Mouse (Mus musculus) brown adipose tissue, adult 24 weeks (tissue): ENCODE results near the gene Eya4. TPM values are rescaled to one million over a fixed set of nuclear protein-coding genes. Genes with fewer than 3 reads are reported as not detected.

ENCODE experiments used
- H3K27ac ChIP-seq: fragments of 200-500 bp; replicated peaks from 2 replicates; pipeline ENCODE4 v1.5.1; 2012; ENCODE audit warnings: low read depth, mild to moderate bottlenecking, low read length
- H3K4me1 ChIP-seq: fragments of 200-500 bp; 2 replicates; pipeline ENCODE4 v1.6.1; 2012; ENCODE audit warnings: low read length, mixed read lengths; ENCODE audit not compliant: control insufficient read depth, insufficient read depth, insufficient read length
- H3K4me3 ChIP-seq: fragments of 200-500 bp; 2 replicates; pipeline ENCODE4 v1.5.1; 2012; ENCODE audit warnings: low read depth, mild to moderate bottlenecking, low read length, moderate library complexity; ENCODE audit not compliant: insufficient read depth
- polyA plus RNA-seq: library from polyadenylated mRNA; stranded (reverse); fragments of >200 nt; gene quantifications from 2 replicates; pipeline ENCODE4 v1.2.4, GENCODE M21; 2012; ENCODE audit not compliant: missing spikeins, insufficient read depth, insufficient read length

Eya4 gene
- polyA plus RNA-seq, 1 experiment = 0.63 TPM

DNA sequence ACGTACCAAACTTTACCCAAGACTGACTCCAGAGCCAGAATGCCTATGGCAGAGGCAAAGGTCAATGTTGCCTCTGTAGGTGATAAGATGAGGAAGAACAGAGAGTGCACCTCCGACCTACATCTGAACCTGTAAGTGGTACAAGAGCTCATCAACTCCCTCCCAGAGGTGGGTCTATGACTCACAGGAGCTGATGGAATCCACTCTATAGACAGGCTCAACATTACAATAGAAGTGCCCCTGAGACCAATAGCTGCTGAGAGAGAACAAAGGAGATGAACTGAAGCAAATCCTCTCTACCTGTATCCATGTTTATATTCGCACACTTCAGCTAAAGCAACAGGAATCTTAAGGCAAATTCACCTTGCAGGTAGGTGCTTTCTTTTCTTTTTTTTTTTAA, 73.2 kb downstream of the Eya4 start:
- no peak overlapping the region for H3K27ac ChIP-seq
- no peaks in the 10 kb centered on the region for H3K4me1 ChIP-seq
- H3K4me3 ChIP-seq = no peak overlapping the region

DNA sequence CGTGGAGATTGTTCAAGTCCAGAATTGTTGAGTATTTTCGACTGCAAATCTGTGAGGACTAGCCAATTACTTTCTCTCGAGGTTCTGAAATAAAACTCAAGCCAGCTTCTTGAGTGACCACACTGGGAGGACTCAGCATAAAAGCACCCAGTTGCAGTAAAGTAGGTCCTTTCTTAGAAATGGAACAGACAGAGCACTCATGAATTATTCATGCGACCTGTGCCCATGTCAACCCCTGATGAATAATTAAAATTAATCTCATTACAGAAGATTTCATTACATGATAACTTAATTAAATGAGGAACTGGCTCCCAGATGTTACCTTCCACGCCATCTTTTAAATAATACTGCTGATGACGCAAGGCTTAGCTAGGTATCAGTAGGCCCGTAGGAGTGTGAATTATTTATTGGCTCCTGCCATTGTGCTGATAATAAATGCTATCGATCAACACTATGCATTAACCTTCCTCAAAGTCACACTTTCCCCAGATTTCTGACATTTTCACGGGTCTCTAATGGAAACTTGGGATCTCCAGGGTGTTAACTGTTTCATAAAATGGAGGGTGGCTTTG, 79.5 kb downstream of the Eya4 start:
- Histone ChIP-seq H3K4me3 (no peak overlapping the region), H3K27ac (no peak overlapping the region), H3K4me1 (no peaks in the 10 kb centered on the region)

DNA sequence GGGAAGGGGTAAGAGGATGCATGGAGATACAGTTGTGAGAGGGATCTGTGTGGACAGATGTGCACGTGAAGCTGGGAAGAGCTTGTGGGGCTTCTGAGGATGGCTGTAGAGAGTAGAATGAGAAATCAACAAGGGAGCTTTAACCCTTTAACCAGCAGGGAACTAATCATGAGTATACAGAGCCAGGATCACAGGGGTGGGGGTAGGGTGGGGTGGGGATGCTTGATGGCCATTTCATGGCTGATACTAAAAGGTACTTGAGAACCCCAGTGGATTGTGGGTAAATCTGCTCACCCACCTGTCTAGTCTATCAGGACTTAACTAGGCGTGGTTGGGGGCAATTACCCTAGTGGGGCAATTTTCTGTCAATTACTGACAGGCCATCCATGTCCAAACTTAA, 80.1 kb downstream of the Eya4 start:
- no peak overlapping the region for H3K4me3 ChIP-seq
- H3K27ac ChIP-seq = no peak overlapping the region
- no peaks in the 10 kb centered on the region for H3K4me1 ChIP-seq

- H3K4me1 ChIP-seq = no peaks in the 10 kb centered on the region
These were observed 98.4 kb downstream of the Eya4 start for GRCm38 (mm10) chr10:23252180-23252579.

GRCm38 (mm10) chr10:23246485-23246884, 104.1 kb downstream of the Eya4 start:
- no peak overlapping the region for H3K27ac ChIP-seq
- no peak overlapping the region for H3K4me3 ChIP-seq
- no peaks in the 10 kb centered on the region for H3K4me1 ChIP-seq

More at GRCm38 (mm10) chr10:23252180-23252579, 98.4 kb downstream of the Eya4 start:
- H3K27ac ChIP-seq = no peak overlapping the region
- H3K4me3 ChIP-seq = no peak overlapping the region

DNA sequence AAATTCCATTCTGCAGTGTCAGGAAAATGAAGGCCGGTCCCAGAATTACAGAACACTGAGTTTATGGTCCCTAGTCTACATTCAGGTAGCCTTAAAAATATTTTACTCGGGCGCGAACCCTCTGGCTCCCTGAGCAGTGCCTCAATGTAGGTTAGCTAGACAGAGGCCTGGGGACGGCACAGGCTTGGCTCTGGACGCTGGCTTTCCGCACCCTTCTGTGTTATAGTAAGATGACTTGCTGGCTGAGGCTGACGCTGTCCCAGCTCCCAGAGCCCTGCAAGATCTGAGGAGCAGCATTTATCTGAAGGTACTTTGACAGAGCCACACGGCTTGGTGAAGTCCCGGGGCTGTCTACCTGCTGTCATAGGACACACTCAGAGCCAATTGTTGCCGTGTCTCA, 113.7 kb downstream of the Eya4 start:
- Histone ChIP-seq H3K27ac (no peak overlapping the region), H3K4me1 (no peaks in the 10 kb centered on the region), H3K4me3 (no peak overlapping the region)

DNA sequence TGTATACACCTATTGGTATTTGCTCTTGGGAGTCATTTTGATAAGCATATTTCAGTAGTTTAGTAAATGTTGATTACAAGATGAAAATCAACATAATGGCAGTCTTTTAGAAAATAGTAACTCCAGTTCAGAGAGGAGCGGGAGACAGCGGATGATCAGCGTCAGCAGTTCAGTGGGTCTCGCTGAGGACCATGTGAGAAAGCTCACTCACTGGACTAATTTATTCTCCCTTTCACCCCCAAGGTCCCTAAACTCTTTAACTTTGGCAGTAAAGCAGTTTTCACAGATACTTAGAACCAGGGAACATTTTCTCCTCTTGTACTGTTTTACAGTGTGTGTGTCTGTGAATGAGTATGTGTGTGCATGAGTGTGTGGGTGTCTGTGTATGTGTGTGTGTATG, 115.2 kb downstream of the Eya4 start:
- Histone ChIP-seq H3K4me1 (no peaks in the 10 kb centered on the region), H3K27ac (no peak overlapping the region), H3K4me3 (no peak overlapping the region)

GRCm38 (mm10) chr10:23233425-23233824, 117.2 kb downstream of the Eya4 start:
- Histone ChIP-seq H3K4me3 (no peak overlapping the region), H3K4me1 (no peaks in the 10 kb centered on the region), H3K27ac (no peak overlapping the region)

GRCm38 (mm10) chr10:23230863-23231262, 119.7 kb downstream of the Eya4 start:
- H3K27ac ChIP-seq = no peak overlapping the region
- H3K4me1 ChIP-seq = no peaks in the 10 kb centered on the region
- no peak overlapping the region for H3K4me3 ChIP-seq

GRCm38 (mm10) chr10:23223336-23223735, 127.2 kb downstream of the Eya4 start:
- Histone ChIP-seq H3K27ac (no peak overlapping the region), H3K4me1 (no peaks in the 10 kb centered on the region), H3K4me3 (no peak overlapping the region)

- no peak overlapping the region for H3K27ac ChIP-seq
- no peak overlapping the region for H3K4me3 ChIP-seq
- H3K4me1 ChIP-seq = no peaks in the 10 kb centered on the region
These were observed 130.2 kb downstream of the Eya4 start for GRCm38 (mm10) chr10:23220432-23220831.

- Histone ChIP-seq H3K4me1 (no peaks in the 10 kb centered on the region), H3K27ac (no peak overlapping the region), H3K4me3 (no peak overlapping the region)
These were observed 133.8 kb downstream of the Eya4 start for GRCm38 (mm10) chr10:23216815-23217214.

DNA sequence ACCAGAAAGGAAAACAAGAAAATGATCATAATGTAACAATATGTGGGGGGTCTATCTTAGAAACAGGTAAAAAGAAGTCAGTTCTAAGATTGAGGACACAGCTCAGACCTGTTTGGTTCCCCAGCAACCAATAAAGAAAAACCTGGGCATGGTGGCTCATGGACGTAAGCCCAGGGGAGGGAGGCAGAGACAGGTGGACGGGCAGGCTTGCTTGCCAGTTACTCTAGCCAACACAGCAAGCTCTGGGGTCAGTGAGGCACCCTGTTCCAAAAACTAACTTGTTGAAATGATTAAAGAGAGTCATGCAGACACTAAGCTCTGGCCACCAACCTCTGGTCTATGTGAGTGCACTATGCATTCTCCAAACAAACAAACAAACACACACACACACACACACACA, 139.2 kb downstream of the Eya4 start:
- Histone ChIP-seq H3K27ac (no peak overlapping the region), H3K4me1 (no peaks in the 10 kb centered on the region), H3K4me3 (no peak overlapping the region)

DNA sequence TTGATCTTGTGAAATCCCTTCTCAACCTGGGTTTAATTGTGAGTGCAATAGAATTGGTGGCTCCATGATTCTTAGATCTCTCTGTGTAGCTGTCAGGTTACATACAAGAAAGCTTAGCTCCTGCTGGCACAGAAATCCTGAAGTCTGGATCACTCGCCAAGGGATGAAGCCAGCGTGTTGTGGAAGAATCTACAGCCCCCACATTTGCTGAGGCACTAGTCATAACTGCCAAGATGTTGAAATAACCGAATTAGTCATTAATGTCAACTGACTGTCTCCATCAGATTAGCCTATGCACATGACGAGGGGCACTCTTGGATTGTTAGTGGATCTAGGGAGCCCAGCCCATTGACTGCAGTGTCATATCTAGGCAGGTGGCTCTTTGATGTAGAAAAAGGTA, 146.7 kb downstream of the Eya4 start:
- Histone ChIP-seq H3K27ac (no peak overlapping the region), H3K4me3 (no peak overlapping the region), H3K4me1 (no peaks in the 10 kb centered on the region)

GRCm38 (mm10) chr10:23203144-23203838, 147.3 kb downstream of the Eya4 start:
- H3K4me3 ChIP-seq = no peak overlapping the region
- no peak overlapping the region for H3K27ac ChIP-seq
- no peaks in the 10 kb centered on the region for H3K4me1 ChIP-seq

- Histone ChIP-seq H3K4me3 (no peak overlapping the region), H3K4me1 (no peaks in the 10 kb centered on the region), H3K27ac (no peak overlapping the region)
These were observed 148.0 kb downstream of the Eya4 start for GRCm38 (mm10) chr10:23202591-23202990.
